Mouse (Mus musculus) gastrocnemius, adult 2 months (tissue): Measurements from ENCODE around the gene A830031A19Rik. TPM values are rescaled to one million over a fixed set of nuclear protein-coding genes. Genes with fewer than 3 reads are reported as not detected.

ENCODE experiments used
- DNase-seq: peaks from one replicate; pipeline ENCODE4 v3.0.0; 2022
- H3K27ac ChIP-seq: fragments of 200-600 bp; 2 replicates; pipeline ENCODE4 v1.8.1; 2022; ENCODE audit warnings: mild to moderate bottlenecking
- H3K4me3 ChIP-seq: fragments of 200-600 bp; 2 replicates; pipeline ENCODE4 v1.8.1; 2022; ENCODE audit warnings: mild to moderate bottlenecking, moderate library complexity
- CTCF ChIP-seq: fragments of 200-600 bp; IDR thresholded peaks from 2 replicates; pipeline ENCODE4 v1.8.1; 2022; ENCODE audit warnings: antibody characterized with exemption, mild to moderate bottlenecking, moderate library complexity
- intact Hi-C: fragments of 180-260 bp; cut with DNase I; formaldehyde crosslinking; loops from one replicate; pipeline ENCODE4 v1.15.1; 2025
- total RNA-seq, 2 experiments: library from RNA; stranded (reverse); gene quantifications; 2 replicates each; pipeline ENCODE4 v1.2.3; 2021

A830031A19Rik gene
- total RNA-seq, 2 experiments from 2014 or later = not detected

DNA sequence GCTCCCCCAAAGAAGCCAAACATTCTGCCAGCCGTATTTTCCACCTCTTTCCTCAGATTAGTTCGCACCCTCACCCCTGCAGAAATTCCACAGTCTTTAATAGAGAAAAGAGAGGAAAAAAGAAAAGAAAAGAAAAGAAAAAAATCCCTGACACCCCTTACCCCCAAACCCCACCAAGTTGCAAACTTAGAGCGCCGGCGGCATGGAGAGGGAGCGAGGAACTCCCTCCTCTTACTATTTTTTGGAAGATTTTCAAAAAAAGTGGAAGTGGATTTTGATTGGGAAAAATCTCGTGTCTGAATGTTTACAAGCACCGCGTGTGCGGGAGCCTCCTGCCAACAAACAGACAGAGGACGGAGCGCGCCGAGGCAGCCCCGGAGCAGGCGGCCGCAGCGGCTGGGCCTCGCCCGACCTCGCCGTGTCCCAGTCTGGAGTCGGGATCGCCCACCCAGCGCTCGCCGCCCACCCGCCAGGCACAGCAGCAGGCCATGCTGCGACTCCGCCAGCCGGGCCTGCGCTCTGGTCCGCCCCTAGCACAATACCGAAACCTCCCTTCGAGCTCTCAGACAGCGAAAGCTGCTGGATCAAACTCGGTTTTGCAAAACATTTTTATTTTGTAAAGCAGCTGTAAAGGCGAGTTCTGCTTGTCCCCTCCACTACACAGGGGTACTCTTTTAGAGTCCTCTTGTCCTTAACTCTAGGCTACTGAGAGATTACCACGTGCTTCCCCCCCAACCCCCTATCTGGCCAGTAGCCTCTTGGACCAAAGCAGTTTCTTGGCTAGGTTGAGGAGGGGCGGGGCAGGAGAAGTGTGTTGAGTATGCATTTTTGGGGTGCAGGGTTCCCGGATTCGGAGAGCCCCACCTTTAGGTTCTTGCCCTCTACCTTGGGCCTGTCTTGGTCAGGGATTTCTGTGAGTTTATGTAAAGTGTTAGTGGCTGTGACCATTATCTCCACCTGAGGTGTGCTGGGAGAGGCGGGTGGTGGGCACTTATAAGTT lies 4.8 kb upstream of the A830031A19Rik start:
- peak overlapping the region; percentile 73 for H3K4me3 ChIP-seq
- TF ChIP-seq CTCF = no peak
- DNase-seq = peak; percentile 43

DNA sequence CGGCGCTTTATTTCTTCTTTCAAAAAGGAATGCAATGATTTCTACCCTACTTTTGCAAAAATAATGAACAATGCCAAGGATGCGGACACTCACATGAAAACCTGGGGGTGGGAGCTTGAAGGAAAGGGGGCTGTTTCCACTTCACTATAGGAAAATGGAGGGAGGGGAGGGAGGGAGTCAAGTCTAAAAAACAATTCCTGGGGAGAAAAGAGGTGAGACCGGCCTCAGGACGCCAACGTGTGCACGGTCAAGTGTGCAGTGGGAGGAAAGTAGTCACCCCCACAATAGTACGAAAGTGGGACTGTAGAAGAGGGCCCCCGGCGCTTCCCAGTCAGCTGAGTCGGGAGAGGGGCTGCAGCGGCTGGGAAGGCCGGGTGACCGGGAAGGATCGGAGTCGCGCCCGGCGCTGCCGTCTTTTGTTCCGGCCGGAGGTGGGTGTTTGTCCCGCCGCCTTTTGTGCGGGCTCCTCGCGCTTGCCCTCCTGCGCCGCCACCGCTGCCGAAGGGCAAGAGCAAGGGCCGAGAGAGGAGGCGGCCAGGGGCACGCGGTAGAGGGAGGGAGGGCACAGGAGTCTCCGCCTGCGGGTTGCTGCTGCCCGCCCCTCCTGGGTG lies 4.0 kb upstream of the A830031A19Rik start:
- intact Hi-C loops = no loop called here
- TF ChIP-seq CTCF = no peak
- no peak overlapping the region for H3K27ac ChIP-seq
- no peak for DNase-seq
- H3K4me3 ChIP-seq = peak overlapping the region; percentile 73

More for the DNA sequence above, 4.8 kb upstream of the A830031A19Rik start:
- no peak overlapping the region for H3K27ac ChIP-seq
- intact Hi-C loops = loop anchor here (10.0 kb wide), 1 partner anchor 1225 kb away; no protein-coding TSS in a partner anchor

DNA sequence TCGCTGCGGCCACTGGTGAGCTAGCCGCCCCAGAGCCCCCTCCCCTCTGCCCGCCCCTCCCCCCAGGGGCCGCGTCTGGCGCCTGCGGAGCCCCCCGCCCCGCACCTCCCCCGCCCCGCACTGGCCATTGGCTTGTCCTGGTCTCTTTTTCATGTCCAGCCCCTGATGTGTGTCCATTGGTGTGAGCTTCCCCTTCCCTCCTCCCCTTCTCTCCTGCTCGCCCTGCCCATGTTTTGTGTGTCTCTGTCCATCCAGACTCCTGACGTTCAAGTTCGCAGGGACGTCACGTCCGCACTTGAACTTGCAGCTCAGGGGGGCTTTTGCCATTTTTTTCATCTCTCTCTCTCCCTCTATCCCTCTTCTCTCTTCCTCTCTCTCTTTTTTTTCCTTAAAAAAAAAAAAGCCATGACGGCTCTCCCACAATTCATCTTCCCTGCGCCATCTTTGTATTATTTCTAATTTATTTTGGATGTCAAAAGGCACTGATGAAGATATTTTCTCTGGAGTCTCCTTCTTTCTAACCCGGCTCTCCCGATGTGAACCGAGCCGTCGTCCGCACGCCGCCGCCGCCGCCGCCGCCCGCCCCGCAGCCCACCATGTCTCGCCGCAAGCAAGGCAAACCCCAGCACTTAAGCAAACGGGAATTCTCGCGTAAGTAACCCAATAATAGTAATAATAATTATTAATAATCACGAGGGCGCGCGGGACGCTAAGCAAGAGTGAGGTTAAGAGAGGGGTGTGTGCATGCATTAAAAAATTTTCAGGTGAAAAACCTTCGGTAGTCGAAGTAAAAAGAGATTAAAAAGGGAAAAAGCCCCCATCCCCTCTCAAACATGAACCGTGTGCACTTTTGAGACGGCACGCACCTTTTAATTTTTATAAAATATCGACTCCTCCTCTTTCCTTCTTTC lies 3.2 kb upstream of the A830031A19Rik start, which contains the start of gene Bcl11a:
Gene Bcl11a (plus strand): TSS at position 262 of the 911 bp plus-strand sequence.
- intact Hi-C loops = no loop called here

DNA sequence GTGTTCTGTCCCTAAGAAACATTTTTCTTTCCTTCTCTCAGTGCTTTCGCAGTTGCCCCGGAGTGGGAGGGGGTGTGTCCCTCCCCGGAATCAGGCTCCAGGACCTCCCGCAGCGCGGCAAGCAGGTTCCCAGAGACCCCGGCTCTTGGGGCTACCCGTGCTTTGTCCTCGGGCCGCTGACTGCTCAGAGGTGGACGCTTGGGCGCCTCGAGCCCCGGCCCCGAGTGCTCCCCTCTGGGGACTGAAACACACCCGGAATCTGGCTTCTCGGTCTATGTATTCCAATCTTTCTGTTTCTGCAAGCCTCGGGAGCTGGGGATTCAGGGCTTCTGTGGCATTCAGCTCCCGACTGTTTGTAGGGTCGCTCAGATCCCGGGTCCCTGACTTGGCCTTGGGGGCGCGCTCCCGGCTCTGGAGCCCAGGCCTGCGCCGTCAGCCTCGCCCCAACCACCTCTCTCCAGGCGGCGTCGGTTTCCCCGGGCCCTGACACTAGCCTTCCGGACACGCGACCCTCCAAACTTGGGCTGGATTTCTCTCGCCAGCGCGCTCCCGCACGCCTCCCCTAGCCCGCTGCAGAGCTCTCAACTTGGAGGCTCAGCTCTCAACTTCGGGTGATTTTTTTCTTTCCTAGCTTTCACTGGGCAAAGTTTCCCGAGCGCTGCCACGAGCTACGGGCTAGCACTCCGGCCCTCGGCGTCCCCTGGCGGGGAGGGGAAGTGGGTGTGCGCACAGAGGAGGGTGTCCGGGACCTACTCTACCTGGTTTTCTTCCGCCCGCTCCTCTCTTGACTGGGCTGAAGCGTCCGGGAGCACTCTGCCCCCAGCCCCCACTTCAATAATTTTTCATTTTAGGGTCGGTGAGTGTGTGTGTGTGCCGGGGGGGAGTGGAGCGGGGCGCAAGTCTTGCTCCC lies 2.2 kb upstream of the A830031A19Rik start:
- H3K4me3 ChIP-seq = peak overlapping the region; percentile 73
- intact Hi-C loops = no loop called here
- DNase-seq = peak; percentile 44
- peak; percentile 26 for TF ChIP-seq CTCF
- no peak overlapping the region for H3K27ac ChIP-seq

More for the DNA sequence above, 3.2 kb upstream of the A830031A19Rik start, which contains the start of gene Bcl11a:
- Histone ChIP-seq H3K4me3 (peak within 1 kb of the TSS; percentile 73), H3K27ac (no peak within 1 kb of the TSS)
- no peak for TF ChIP-seq CTCF
- DNase-seq = no peak

DNA sequence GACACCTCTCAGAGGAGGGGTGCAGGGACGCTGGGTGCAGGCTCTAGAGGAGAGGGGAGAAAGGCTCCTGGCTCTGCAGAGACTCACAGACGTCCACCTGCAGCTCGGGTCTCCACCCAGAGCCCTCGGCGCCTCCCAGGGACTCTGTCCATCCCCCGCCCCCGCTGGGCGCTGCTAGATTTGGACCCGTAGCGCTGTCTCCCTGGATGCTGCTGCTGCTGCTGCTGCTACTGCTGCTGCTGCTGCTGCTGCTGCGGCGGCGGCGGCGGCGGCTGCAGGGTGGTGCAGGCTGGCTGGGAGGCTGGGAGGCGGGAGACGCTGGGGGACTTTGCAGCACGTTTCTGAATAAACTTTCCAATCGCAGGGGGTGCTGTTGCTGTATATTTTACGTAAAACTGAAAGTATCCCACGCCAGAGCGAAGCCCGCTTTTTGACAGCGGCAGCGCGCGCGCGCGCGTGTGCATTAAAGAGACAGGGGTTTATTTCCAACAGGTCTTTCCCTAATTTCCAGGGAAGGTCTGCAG lies 1.3 kb upstream of the A830031A19Rik start:
- intact Hi-C loops = no loop called here
- DNase-seq = peak; percentile 44
- peak overlapping the region; percentile 73 for H3K4me3 ChIP-seq
- no peak for TF ChIP-seq CTCF
- H3K27ac ChIP-seq = no peak overlapping the region

DNA sequence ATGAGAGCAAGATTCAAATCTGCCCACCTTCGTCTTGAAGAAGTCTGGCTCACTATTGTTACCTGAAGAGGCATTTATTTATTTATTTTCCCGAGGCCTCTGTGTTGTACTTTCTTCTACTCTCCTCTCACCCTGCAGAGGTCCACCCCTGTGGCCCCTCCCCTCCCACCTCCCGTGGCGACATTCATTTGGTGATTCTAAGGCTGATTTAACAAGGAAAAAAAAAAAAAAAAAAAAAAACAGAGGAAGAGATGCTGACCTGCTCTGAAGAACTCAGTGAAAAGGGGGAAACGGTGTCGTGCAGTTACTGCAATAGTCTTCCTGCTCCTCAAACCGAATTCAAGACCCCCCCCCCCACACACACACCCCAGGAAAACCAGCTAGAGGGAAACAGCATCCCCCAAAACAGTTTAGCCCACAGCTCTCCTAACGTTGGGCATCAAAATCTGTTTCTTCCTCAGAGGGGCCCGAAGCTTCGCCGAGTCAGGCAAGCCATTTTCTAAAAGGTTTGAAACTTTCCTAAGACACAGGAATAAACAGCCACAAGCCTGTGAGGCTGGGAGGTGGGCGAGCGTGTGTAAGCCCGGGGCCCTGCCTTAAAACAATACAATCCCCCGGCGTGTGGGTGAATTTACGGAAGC lies 752 bp upstream of the A830031A19Rik start:
- Histone ChIP-seq H3K4me3 (peak overlapping the region; percentile 73), H3K27ac (no peak overlapping the region)
- TF ChIP-seq CTCF = no peak
- intact Hi-C loops = no loop called here
- DNase-seq = no peak

DNA sequence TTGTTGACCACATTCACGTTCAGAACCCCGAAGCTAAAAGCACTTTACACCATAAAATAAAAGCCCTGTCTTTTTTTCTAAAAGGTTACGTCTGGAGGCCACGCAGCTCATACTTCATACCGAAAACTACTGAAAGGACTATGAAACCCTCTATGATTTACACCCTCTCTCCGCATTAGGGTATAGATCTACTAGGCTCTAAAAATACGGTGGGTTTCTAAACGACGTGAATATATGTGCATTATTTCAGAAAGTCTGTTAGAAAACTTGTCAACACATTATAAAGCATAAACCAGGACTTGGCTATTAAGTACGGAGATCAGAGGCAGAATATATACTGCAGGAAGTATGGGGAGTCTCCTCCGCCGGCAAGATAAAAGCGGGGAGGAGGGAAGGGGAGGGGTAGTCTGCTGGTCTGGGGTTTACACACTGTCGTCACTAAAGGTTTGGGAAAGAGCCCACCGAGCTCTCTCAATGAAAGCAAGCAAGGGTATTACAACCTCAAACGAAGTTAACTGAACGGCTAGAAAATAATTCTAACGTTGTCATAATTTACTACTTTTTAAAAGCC lies 748 bp downstream of the A830031A19Rik start:
- TF ChIP-seq CTCF = no peak
- Histone ChIP-seq H3K4me3 (no peak overlapping the region), H3K27ac (no peak overlapping the region)
- no peak for DNase-seq
- intact Hi-C loops = no loop called here

DNA sequence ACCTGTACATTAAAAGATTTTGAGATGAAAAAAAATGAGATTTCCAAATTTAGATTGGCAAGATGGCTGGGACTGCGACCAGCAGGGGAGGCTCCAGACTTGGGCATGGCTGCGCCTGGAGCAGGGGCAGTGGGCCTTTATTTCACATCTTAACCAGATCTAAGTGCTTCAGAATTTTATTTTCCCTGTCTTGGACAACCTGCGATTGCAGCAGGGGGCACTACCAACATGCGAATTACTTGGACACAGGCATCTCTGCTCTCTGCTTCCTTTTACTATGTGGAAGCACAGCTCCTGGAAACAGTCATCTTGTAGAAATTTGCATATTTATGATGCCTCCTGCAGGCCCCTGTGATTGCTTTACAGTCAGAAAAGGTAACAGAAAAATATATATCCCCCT lies 9.5 kb downstream of the A830031A19Rik start:
- H3K27ac ChIP-seq = no peak overlapping the region
- TF ChIP-seq CTCF = no peak
- DNase-seq = no peak

DNA sequence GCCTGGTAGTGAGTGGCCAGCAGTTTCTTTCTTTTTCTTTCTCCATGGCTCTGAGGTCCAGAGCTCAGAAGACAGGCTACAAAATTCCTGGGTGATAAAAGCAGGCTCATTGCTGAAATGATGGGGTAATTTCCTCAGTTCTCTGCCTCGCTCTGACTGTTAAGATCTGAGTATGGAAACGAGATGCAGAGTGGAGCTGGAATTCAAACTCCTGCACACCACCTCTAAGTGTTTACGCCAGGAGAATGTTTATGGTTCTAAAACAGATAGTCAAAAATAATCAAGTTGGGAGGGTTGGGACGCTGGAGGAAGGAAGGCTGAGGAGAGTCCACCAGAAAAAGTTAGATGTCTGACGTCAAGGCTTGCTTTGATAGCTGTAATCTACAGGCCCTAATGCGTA lies 10.6 kb downstream of the A830031A19Rik start:
- TF ChIP-seq CTCF = no peak
- intact Hi-C loops = no loop called here

More for the DNA sequence above, 9.5 kb downstream of the A830031A19Rik start:
- intact Hi-C loops = no loop called here
- H3K4me3 ChIP-seq = no peak overlapping the region

DNA sequence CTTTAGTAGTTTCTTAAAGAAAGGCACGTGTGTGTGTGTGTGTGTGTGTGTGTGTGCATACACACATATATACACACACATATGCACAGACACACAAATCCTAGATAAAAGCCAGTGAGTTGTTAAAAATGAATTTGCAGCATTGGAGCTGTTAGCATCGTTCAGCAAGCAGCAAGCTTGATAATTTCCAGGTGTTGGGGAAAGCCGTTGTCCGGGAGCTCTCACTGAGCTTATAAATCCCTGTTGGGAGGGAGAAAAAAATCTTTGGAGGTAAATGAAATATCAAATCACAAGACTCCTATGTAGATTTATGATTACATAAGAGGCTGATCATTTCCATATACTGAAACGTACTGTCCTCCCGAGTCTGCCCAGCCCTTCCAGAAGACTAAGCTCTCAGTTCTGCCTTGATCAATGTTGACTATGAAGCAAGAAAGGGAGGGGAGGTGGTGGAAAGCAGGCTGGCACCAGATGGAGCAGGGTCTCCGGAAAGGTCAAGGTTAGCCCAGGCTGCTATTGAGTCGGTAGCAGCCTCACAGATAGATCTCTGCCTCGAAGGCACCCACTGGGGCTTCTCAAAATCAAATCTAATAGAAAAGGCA lies 12.3 kb downstream of the A830031A19Rik start:
- intact Hi-C loops = no loop called here
- Histone ChIP-seq H3K4me3 (no peak overlapping the region), H3K27ac (no peak overlapping the region)
- DNase-seq = no peak
- no peak for TF ChIP-seq CTCF

More for the DNA sequence above, 10.6 kb downstream of the A830031A19Rik start:
- no peak for DNase-seq
- Histone ChIP-seq H3K27ac (no peak overlapping the region), H3K4me3 (no peak overlapping the region)
